Mouse (Mus musculus) common myeloid progenitor, adult 5-6 weeks (primary cell): ENCODE measurements around the gene Mov10l1. TPM values are rescaled to one million over a fixed set of nuclear protein-coding genes. Genes with fewer than 3 reads are reported as not detected.

Experiments
- ATAC-seq: replicated peaks from 2 replicates; pipeline ENCODE4 v1.8.0; 2016; ENCODE audit warnings: low read depth, mild to moderate bottlenecking, moderate TSS enrichment, inconsistent platforms; ENCODE audit not compliant: poor library complexity, severe bottlenecking
- total RNA-seq: library from RNA; stranded (forward); fragments of 200-1000, 187-1606 nt; gene quantifications from 2 replicates; pipeline ENCODE4 v1.2.3, GENCODE M21; 2017

The Mov10l1 gene
- total RNA-seq, 1 experiment from 2014 or later: not detected

- no peak for ATAC-seq
These were observed 24.3 kb downstream of the Mov10l1 start for GRCm38 (mm10) chr15:89007002-89007401.

- ATAC-seq: no peak
These were observed 25.1 kb downstream of the Mov10l1 start for GRCm38 (mm10) chr15:89007781-89008180.

GRCm38 (mm10) chr15:89016722-89017121, 34.0 kb downstream of the Mov10l1 start:
- ATAC-seq: no peak

GRCm38 (mm10) chr15:89020085-89020484, 37.4 kb downstream of the Mov10l1 start:
- ATAC-seq: no peak

- ATAC-seq: no peak
These were observed 37.8 kb downstream of the Mov10l1 start for GRCm38 (mm10) chr15:89020492-89020891.

GRCm38 (mm10) chr15:89044381-89044780, 61.7 kb downstream of the Mov10l1 start:
- ATAC-seq: no peak

GRCm38 (mm10) chr15:89046356-89046755, 63.6 kb downstream of the Mov10l1 start:
- no peak for ATAC-seq

GRCm38 (mm10) chr15:89054666-89055065, 72.0 kb downstream of the Mov10l1 start:
- ATAC-seq: no peak

- ATAC-seq: 0 out of 2 replicates have a peak, but pooled peaks have one; percentile 4
These were observed 76.0 kb downstream of the Mov10l1 start for GRCm38 (mm10) chr15:89058736-89059135.

GRCm38 (mm10) chr15:89059161-89059931, 76.6 kb downstream of the Mov10l1 start, which contains the start of gene Panx2:
Panx2 (plus strand) TSS chr15:89059734.
- ATAC-seq: peak; percentile 46

GRCm38 (mm10) chr15:89060032-89060681, 77.4 kb downstream of the Mov10l1 start:
- 0 out of 2 replicates have a peak, but pooled peaks have one; percentile 30 for ATAC-seq

- ATAC-seq: no peak
These were observed 78.2 kb downstream of the Mov10l1 start for GRCm38 (mm10) chr15:89060811-89061460.

GRCm38 (mm10) chr15:89061761-89062517, 79.2 kb downstream of the Mov10l1 start:
- no peak for ATAC-seq

GRCm38 (mm10) chr15:89062518-89062910, 79.8 kb downstream of the Mov10l1 start:
- ATAC-seq: no peak

- no peak for ATAC-seq
These were observed 80.3 kb downstream of the Mov10l1 start for GRCm38 (mm10) chr15:89063001-89063400.

GRCm38 (mm10) chr15:89063536-89063935, 80.8 kb downstream of the Mov10l1 start:
- no peak for ATAC-seq

- ATAC-seq: no peak
These were observed 82.2 kb downstream of the Mov10l1 start for GRCm38 (mm10) chr15:89064891-89065290.

- peak; percentile 54 for ATAC-seq
These were observed 84.9 kb downstream of the Mov10l1 start for GRCm38 (mm10) chr15:89067609-89068008.

- 0 out of 2 replicates have a peak, but pooled peaks have one; percentile 19 for ATAC-seq
These were observed 85.5 kb downstream of the Mov10l1 start for GRCm38 (mm10) chr15:89068226-89068625.

- no peak for ATAC-seq
These were observed 86.7 kb downstream of the Mov10l1 start for GRCm38 (mm10) chr15:89069336-89069840.
